Mouse (Mus musculus) lung, postnatal 0 days (tissue): ENCODE data around the gene Lrig2.

Experiments
- CTCF ChIP-seq: IDR thresholded peaks from 2 replicates; pipeline ENCODE4 v1.5.1; 2016; ENCODE audit warnings: antibody characterized with exemption, mild to moderate bottlenecking
- EP300 ChIP-seq: IDR thresholded peaks from 2 replicates; pipeline ENCODE4 v1.6.1; 2016; ENCODE audit warnings: antibody characterized with exemption, mild to moderate bottlenecking, control low read depth

GRCm38 (mm10) chr3:104458588-104458987 lies 53.1 kb downstream of the Lrig2 start:
- no peak for TF ChIP-seq CTCF
- no peak for TF ChIP-seq EP300
